Mouse (Mus musculus): ENCODE results near the gene Wdr13. TPM values are rescaled to one million over a fixed set of nuclear protein-coding genes. Genes with fewer than 3 reads are reported as not detected.

The Wdr13 gene
- polyA plus RNA-seq, 1 experiment = 137 TPM

DNA sequence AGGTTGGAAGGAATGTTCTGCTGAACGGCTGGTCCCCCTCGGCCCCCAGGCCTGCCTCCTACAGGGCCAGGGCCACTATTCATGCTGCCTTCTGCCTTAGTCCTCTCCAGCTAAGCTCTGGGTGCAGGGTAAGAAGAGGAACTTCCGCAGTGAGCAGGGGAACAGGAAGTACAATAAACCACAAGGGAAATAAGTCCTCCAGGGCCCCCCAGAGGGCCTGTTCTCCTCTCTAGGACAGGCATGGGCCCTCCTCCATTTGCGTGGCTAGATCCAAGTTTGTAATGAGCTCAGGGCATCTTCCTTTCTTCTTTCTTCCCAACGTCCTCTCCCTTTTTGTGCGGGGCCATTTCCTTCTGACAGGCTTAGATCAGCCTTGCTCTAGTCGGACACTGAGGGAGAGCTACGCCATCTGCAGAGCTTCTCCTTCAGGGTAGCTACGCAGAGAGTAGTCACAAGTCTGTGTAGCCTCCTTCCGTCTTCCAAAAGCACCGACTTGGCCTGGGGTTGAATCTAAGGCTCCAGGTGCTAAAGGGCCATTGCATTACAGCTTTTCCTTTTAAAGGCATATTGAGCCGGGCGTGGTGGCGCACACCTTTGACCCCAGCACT, 42.2 kb downstream of the Wdr13 start, which contains the start of gene Was:
Gene Was, minus strand, starts transcription at position 153 of the 608 bp plus-strand sequence.
- no peak for DNase-seq
- no peak for TF ChIP-seq POLR2A (IDR thresholded peaks at IDR 0.05; ENCODE audit: borderline replicate concordance, extremely low read depth, low read depth, low read length)
- TF ChIP-seq CTCF (IDR thresholded peaks at IDR 0.05; ENCODE audit: insufficient read depth, low read length) = no peak
- H3K4me1 ChIP-seq (ENCODE audit: control insufficient read depth, insufficient read depth, low read length) = no peaks in the 10 kb centered on the region
- 73% methylated on average over 14 of the region's 14 CpGs for WGBS
- peak within 1 kb of the TSS; percentile 38 for H3K4me3 ChIP-seq (replicated peaks; ENCODE audit: extremely low read depth, low read depth, low read length)

DNA sequence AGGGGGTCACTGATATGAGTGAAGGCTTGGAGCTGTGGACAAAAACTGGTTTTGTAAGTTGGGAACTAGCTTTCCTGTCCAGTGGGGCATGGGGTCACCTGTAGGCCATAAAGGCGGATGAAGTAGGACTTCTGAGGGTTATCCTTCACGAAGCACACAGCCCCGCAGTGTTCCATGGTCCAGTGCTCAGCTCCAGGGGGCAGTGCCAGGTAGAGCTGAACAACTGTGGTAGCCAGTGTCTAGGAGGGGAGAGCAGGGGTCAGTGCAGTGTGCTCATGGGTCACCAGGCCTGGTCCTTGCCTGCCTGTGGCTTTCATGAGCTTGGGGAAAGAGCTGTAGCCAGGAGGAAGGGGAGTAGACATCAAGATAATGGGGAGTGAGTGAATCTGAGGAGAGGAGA, 42.9 kb downstream of the Wdr13 start:
- H3K4me1 ChIP-seq (ENCODE audit: control insufficient read depth, insufficient read depth, low read length) = no peaks in the 10 kb centered on the region
- DNase-seq = no peak
- TF ChIP-seq POLR2A (IDR thresholded peaks at IDR 0.05; ENCODE audit: borderline replicate concordance, extremely low read depth, low read depth, low read length) (no peak), CTCF (IDR thresholded peaks at IDR 0.05; ENCODE audit: insufficient read depth, low read length) (no peak)
- H3K4me3 ChIP-seq (replicated peaks; ENCODE audit: extremely low read depth, low read depth, low read length) = peak overlapping the region; percentile 6
- WGBS = 67% methylated on average over 3 of the region's 3 CpGs

DNA sequence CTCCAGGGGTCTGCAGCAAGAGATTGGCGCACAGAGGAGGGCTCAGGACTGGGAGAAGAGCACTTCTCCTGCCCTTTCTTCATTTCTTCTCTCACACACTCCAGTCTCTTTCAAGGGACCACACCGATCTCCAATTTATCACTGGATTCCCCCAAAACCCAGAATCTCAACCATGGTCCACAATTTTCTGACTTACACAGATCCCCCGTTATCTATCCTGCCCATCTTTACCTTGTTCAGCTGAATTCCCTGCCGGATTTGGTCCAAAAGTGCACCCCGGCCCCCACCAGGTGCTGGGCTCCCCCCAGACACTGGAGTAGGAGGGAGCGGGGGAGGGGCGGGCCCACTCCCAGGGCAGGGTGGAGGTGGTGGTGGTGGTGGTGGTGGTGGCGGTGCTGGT, 47.1 kb downstream of the Wdr13 start:
- H3K4me1 ChIP-seq (ENCODE audit: control insufficient read depth, insufficient read depth, low read length) = no peaks in the 10 kb centered on the region
- TF ChIP-seq POLR2A (IDR thresholded peaks at IDR 0.05; ENCODE audit: borderline replicate concordance, extremely low read depth, low read depth, low read length) = no peak
- no peak for TF ChIP-seq CTCF (IDR thresholded peaks at IDR 0.05; ENCODE audit: insufficient read depth, low read length)
- H3K4me3 ChIP-seq (replicated peaks; ENCODE audit: extremely low read depth, low read depth, low read length) = no peak overlapping the region
- no peak for DNase-seq
- WGBS = 80% methylated on average over 8 of the region's 8 CpGs

DNA sequence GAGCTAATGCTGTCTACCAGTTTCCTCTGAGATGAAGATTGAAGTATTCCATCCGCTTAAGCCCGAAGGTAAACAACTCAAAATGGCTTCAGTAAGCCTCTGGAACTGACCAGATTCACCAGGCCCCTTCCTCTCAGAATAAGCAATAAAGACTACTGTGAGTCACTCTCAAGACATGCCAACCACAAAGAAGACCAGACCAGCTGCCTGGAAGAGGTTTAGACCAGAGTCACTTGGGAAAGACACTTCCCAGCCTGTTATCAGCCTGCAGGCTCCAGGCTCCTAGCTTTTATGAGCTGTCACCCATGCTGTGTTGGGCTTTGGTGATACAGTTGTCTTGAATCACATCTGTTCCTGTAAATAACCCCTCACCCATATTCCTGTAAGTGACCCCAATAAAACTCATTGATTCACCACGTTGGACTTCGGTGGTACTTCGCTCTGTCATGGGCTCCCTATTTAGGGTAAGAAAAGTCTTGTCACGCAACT, 47.9 kb downstream of the Wdr13 start:
- H3K4me1 ChIP-seq (ENCODE audit: control insufficient read depth, insufficient read depth, low read length) = no peaks in the 10 kb centered on the region
- DNase-seq = no peak
- no peak for TF ChIP-seq POLR2A (IDR thresholded peaks at IDR 0.05; ENCODE audit: borderline replicate concordance, extremely low read depth, low read depth, low read length)
- no peak for TF ChIP-seq CTCF (IDR thresholded peaks at IDR 0.05; ENCODE audit: insufficient read depth, low read length)
- 82% methylated on average over 6 of the region's 6 CpGs for WGBS
- no peak overlapping the region for H3K4me3 ChIP-seq (replicated peaks; ENCODE audit: extremely low read depth, low read depth, low read length)

DNA sequence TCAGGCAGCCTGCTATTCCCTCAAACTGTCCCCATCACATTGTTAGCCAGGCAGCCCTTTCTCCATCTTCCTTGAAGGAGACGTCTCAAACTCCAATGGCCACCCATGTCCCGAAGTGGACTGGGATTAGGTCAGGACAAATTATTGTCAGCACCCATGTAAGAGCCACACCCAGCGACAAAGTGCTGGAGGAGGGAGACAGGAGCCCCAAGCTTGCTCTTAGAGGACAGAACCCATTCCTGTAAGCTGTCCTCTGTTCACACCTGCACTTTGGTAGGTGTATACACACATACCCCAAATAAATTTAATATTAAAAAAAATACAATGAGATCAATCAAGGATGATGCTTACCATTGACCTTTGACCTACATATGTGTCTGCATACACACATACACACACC, 57.6 kb downstream of the Wdr13 start:
- WGBS = 52% methylated on average over 3 of the region's 3 CpGs

DNA sequence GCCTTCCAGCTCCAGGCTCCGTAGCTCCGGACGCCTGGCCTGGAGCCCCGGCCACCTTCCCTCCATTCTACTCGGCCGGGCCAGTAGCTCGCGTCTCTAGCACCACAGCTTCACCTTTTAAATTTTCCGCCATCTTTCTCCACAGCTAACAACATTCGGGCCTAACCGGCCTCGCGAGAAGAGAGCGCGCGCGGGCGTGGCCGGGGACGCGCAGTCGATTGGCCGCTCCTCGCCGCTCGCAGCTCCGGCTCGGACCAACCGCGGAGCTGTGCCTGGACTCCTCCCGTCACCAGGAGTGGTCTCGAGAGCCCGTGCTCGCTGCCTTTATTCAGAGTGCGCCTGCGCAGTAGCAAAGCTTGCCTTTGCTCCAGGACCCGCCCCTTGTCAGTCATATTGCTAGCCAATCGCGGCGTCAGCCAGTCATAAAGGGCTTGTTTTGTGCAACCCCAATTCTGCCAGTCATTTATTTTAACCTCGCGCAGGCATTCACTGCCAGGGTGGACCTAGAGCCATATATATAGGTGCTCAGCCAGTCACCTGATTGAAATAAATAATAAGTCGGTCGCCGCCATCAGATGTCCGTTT, 58.2 kb downstream of the Wdr13 start, which contains the start of gene Suv39h1:
Gene Suv39h1, minus strand, starts transcription at position 331 of the 585 bp plus-strand sequence.
- Histone ChIP-seq H3K4me3 (replicated peaks; ENCODE audit: extremely low read depth, low read depth, low read length) (peak within 1 kb of the TSS; percentile 72), H3K4me1 (ENCODE audit: control insufficient read depth, insufficient read depth, low read length) (no peaks in the 10 kb centered on the region)
- peak; percentile 23; the same call in 1 of the 2 replicates for TF ChIP-seq POLR2A (IDR thresholded peaks at IDR 0.05; ENCODE audit: borderline replicate concordance, extremely low read depth, low read depth, low read length)
- TF ChIP-seq CTCF (IDR thresholded peaks at IDR 0.05; ENCODE audit: insufficient read depth, low read length) = no peak
- WGBS = 26% methylated on average over 46 of the region's 46 CpGs
- DNase-seq = peak; percentile 80

More for the DNA sequence above, 57.6 kb downstream of the Wdr13 start:
- H3K4me3 ChIP-seq (replicated peaks; ENCODE audit: extremely low read depth, low read depth, low read length) = peak overlapping the region; percentile 63
- no peak for TF ChIP-seq CTCF (IDR thresholded peaks at IDR 0.05; ENCODE audit: insufficient read depth, low read length)
- no peak for TF ChIP-seq POLR2A (IDR thresholded peaks at IDR 0.05; ENCODE audit: borderline replicate concordance, extremely low read depth, low read depth, low read length)
- DNase-seq = no peak
- H3K4me1 ChIP-seq (ENCODE audit: control insufficient read depth, insufficient read depth, low read length) = no peaks in the 10 kb centered on the region

DNA sequence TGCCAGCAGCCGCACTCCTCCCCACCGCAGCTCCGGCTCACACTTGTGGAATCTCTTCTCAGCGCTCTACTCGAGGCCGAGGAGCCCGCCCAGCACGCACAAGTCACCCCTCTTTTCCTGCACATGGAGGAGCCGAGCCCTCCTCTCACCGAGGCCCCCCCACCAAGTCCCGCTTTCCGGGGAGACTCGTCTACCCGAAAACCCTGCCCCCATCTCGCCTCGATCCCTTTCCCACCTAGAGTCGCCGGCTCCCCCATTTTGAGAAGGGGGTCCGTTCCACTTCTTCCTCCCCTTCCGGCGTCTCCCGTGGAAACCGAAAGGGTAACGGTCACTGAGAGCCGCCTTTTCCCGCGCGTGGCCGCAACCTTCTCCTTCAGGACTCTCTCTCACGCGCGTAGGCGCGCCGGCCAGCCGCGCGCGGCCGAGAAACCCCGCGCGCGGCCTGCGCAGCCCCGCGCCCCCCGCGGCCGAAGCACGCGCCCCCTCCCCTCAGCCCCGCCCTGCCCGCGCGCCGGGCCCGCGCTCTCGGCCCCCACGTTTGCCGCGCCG, 58.7 kb downstream of the Wdr13 start:
- WGBS = 24% methylated on average over 64 of the region's 64 CpGs
- H3K4me1 ChIP-seq (ENCODE audit: control insufficient read depth, insufficient read depth, low read length) = no peaks in the 10 kb centered on the region
- DNase-seq = peak; percentile 15
- H3K4me3 ChIP-seq (replicated peaks; ENCODE audit: extremely low read depth, low read depth, low read length) = peak overlapping the region; percentile 72
- no peak for TF ChIP-seq CTCF (IDR thresholded peaks at IDR 0.05; ENCODE audit: insufficient read depth, low read length)
- TF ChIP-seq POLR2A (IDR thresholded peaks at IDR 0.05; ENCODE audit: borderline replicate concordance, extremely low read depth, low read depth, low read length) = no peak

Other genes with a start within 250 kb of the Wdr13 start
- gene Slc35a2, start 248.9 kb downstream of the Wdr13 start, polyA plus RNA-seq (2012; rRNA removed) = 73.7 and 74.0 TPM in 2 replicates
- gene Pqbp1, start 233.6 kb downstream of the Wdr13 start, polyA plus RNA-seq (2012; rRNA removed) = 44.4 and 53.6 TPM in 2 replicates
- 31.6 and 34.7 TPM in 2 replicates for gene Timm17b, start 233.5 kb downstream of the Wdr13 start, polyA plus RNA-seq (2012; rRNA removed)
- not detected in 2 replicates for gene Gm10491, start 225.1 kb downstream of the Wdr13 start, polyA plus RNA-seq (2012; rRNA removed)
- gene Gm10490, start 223.3 kb downstream of the Wdr13 start, polyA plus RNA-seq (2012; rRNA removed) = not detected in 2 replicates
- gene Pcsk1n, start 213.1 kb downstream of the Wdr13 start, polyA plus RNA-seq (2012; rRNA removed) = 0.41 and 0.53 TPM in 2 replicates
- gene Eras, start 204.3 kb downstream of the Wdr13 start, polyA plus RNA-seq (2012; rRNA removed) = not detected in 2 replicates
- gene Hdac6, start 185.0 kb downstream of the Wdr13 start, polyA plus RNA-seq (2012; rRNA removed) = 16.0 and 22.8 TPM in 2 replicates
- 0.76 and 1.8 TPM in 2 replicates for gene Gata1, start 154.8 kb downstream of the Wdr13 start, polyA plus RNA-seq (2012; rRNA removed)
- gene Glod5, start 114.4 kb downstream of the Wdr13 start, polyA plus RNA-seq (2012; rRNA removed) = 0.19 TPM in 1 of 2 replicates, not detected in the other
- 9.0 and 10.6 TPM in 2 replicates for gene Suv39h1, start 58.1 kb downstream of the Wdr13 start, polyA plus RNA-seq (2012; rRNA removed)
- 9.4 and 9.7 TPM in 2 replicates for gene Was, start 42.4 kb downstream of the Wdr13 start, polyA plus RNA-seq (2012; rRNA removed)
- 60.2 and 92.3 TPM in 2 replicates for gene Rbm3, start 13.0 kb upstream of the Wdr13 start, polyA plus RNA-seq (2012; rRNA removed)
- 16.6 and 21.0 TPM in 2 replicates for gene Tbc1d25, start 43.3 kb upstream of the Wdr13 start, polyA plus RNA-seq (2012; rRNA removed)
- gene Ebp, start 60.6 kb upstream of the Wdr13 start, polyA plus RNA-seq (2012; rRNA removed) = 104 and 106 TPM in 2 replicates
- 79.5 and 86.0 TPM in 2 replicates for gene Porcn, start 73.6 kb upstream of the Wdr13 start, polyA plus RNA-seq (2012; rRNA removed)
- 26.3 and 33.1 TPM in 2 replicates for gene Ftsj1, start 119.5 kb upstream of the Wdr13 start, polyA plus RNA-seq (2012; rRNA removed)
- gene Slc38a5, start 138.2 kb upstream of the Wdr13 start, polyA plus RNA-seq (2012; rRNA removed) = 67.1 and 103 TPM in 2 replicates
- gene Ssxb10, start 194.5 kb upstream of the Wdr13 start, polyA plus RNA-seq (2012; rRNA removed) = not detected in 2 replicates
- gene Ssxb9, start 234.1 kb upstream of the Wdr13 start, polyA plus RNA-seq (2012; rRNA removed) = not detected in 2 replicates